Mouse (Mus musculus) midbrain, embryonic 16.5 days (tissue): ENCODE measurements around the gene Btbd8. TPM values are rescaled to one million over a fixed set of nuclear protein-coding genes. Genes with fewer than 3 reads are reported as not detected.

Source experiments
- ATAC-seq: fragments of 200-750 bp; cut with Nextera tagmentation; 2 replicates; pipeline ENCODE4 v1.8.0; 2017; ENCODE audit warnings: moderate TSS enrichment
- H3K27ac ChIP-seq: fragments of 300-500 bp; sonication (generic); 2 replicates; pipeline ENCODE4 v1.5.1; 2014; ENCODE audit warnings: mild to moderate bottlenecking, low read length, mixed read lengths
- H3K27me3 ChIP-seq: fragments of 300-500 bp; sonication (generic); 2 replicates; pipeline ENCODE4 v1.6.1; 2014; ENCODE audit warnings: low read depth, low read length, mixed read lengths; ENCODE audit not compliant: control insufficient read depth, insufficient read depth
- H3K36me3 ChIP-seq: fragments of 300-500 bp; sonication (generic); 2 replicates; pipeline ENCODE4 v1.6.1; 2014; ENCODE audit warnings: mild to moderate bottlenecking, low read length, moderate library complexity, mixed read lengths; ENCODE audit not compliant: control insufficient read depth, insufficient read depth
- H3K4me1 ChIP-seq: fragments of 300-500 bp; sonication (generic); 2 replicates; pipeline ENCODE4 v1.6.1; 2014; ENCODE audit warnings: mild to moderate bottlenecking, low read length, mixed read lengths; ENCODE audit not compliant: control insufficient read depth, insufficient read depth
- H3K4me2 ChIP-seq: fragments of 300-500 bp; sonication (generic); 2 replicates; pipeline ENCODE4 v1.6.1; 2014; ENCODE audit warnings: mild to moderate bottlenecking, low read length, mixed read lengths
- H3K4me3 ChIP-seq: fragments of 300-500 bp; sonication (generic); 2 replicates; pipeline ENCODE4 v1.5.1; 2014; ENCODE audit warnings: low read depth, mild to moderate bottlenecking, low read length, moderate library complexity, mixed read lengths
- H3K9ac ChIP-seq: fragments of 300-500 bp; sonication (generic); 2 replicates; pipeline ENCODE4 v1.6.1; 2014; ENCODE audit warnings: low read depth, low read length, mixed read lengths
- H3K9me3 ChIP-seq: fragments of 300-500 bp; sonication (generic); replicated peaks from 2 replicates; pipeline ENCODE4 v1.6.1; 2014; ENCODE audit warnings: mild to moderate bottlenecking, low read length, mixed read lengths; ENCODE audit not compliant: control insufficient read depth, poor library complexity, severe bottlenecking
- WGBS: fragments of 180-500 bp; shearing (Covaris S2); extraction: QIAGEN DNeasy Blood & Tissue Kit; methylation state at CpG from one replicate; pipeline ENCODE4 v1.1.7; 2014; 5-methylcytosine and 5-hydroxymethylcytosine counted together
- polyA plus RNA-seq: library from polyadenylated mRNA; unstranded; fragments of >200 nt; fragmentation: Nextera tagmentation; extraction: Ambion mirVana; gene quantifications from 2 replicates; pipeline ENCODE4 v1.2.1, GENCODE M21; 2015

The Btbd8 gene
- polyA plus RNA-seq, 1 experiment from 2014 or later, result 23.5 TPM

GRCm38 (mm10) chr5:107498806-107499310 is 61.1 kb downstream of the Btbd8 start:
- Histone ChIP-seq H3K4me3 (peak overlapping the region; percentile 50), H3K4me2 (peak overlapping the region; percentile 80), H3K4me1 (peaks cover 17% of the 10 kb centered on the region), H3K27ac (peak overlapping the region; percentile 50), H3K27me3 (no peaks in the 10 kb centered on the region), H3K36me3 (peaks cover 5% of the 10 kb centered on the region; the same call in 1 of the 2 replicates), H3K9me3 (no peaks in the 10 kb centered on the region), H3K9ac (peak overlapping the region; percentile 27)
- 46% methylated on average over 5 of the region's 5 CpGs for WGBS
- ATAC-seq, result no peak

GRCm38 (mm10) chr5:107499891-107500535 is 62.2 kb downstream of the Btbd8 start:
- 82% methylated on average over 5 of the region's 5 CpGs for WGBS
- ATAC-seq, result no peak
- Histone ChIP-seq H3K4me3 (no peak overlapping the region), H3K36me3 (peaks cover 8% of the 10 kb centered on the region; the same call in 1 of the 2 replicates), H3K27ac (no peak overlapping the region), H3K9me3 (no peaks in the 10 kb centered on the region), H3K4me1 (peaks cover 17% of the 10 kb centered on the region), H3K9ac (no peak overlapping the region), H3K27me3 (no peaks in the 10 kb centered on the region), H3K4me2 (no peak overlapping the region)

- H3K4me2 ChIP-seq, result no peak overlapping the region
- H3K36me3 ChIP-seq, result peaks cover 9% of the 10 kb centered on the region; the same call in 1 of the 2 replicates
- ATAC-seq, result no peak
- H3K9ac ChIP-seq, result no peak overlapping the region
- H3K4me3 ChIP-seq, result no peak overlapping the region
- no peak overlapping the region for H3K27ac ChIP-seq
- no peaks in the 10 kb centered on the region for H3K27me3 ChIP-seq
- no peaks in the 10 kb centered on the region for H3K9me3 ChIP-seq
- 88% methylated on average over 1 of the region's 1 CpGs for WGBS
- peaks cover 17% of the 10 kb centered on the region for H3K4me1 ChIP-seq
These were observed 62.9 kb downstream of the Btbd8 start for GRCm38 (mm10) chr5:107500741-107501140.

- H3K9me3 ChIP-seq, result no peaks in the 10 kb centered on the region
- H3K9ac ChIP-seq, result no peak within 1 kb of the TSS
- H3K36me3 ChIP-seq, result peaks cover 14% of the 10 kb centered on the region; the same call in 1 of the 2 replicates
- H3K4me1 ChIP-seq, result no peaks in the 10 kb centered on the region
- no peaks in the 10 kb centered on the region for H3K27me3 ChIP-seq
- no peak within 1 kb of the TSS for H3K4me3 ChIP-seq
- no peak for ATAC-seq
- no peak within 1 kb of the TSS for H3K4me2 ChIP-seq
- H3K27ac ChIP-seq, result no peak within 1 kb of the TSS
- 90% methylated on average over 4 of the region's 4 CpGs for WGBS
These were observed 69.5 kb downstream of the Btbd8 start, which contains the start of gene Gm42669 for GRCm38 (mm10) chr5:107507321-107507720. TSS of gene Gm42669 (plus strand) at chr5:107507621.

- Histone ChIP-seq H3K36me3 (peaks cover 10% of the 10 kb centered on the region; the same call in 1 of the 2 replicates), H3K4me3 (no peak overlapping the region), H3K9me3 (no peaks in the 10 kb centered on the region), H3K4me2 (no peak overlapping the region), H3K4me1 (no peaks in the 10 kb centered on the region), H3K27me3 (no peaks in the 10 kb centered on the region), H3K9ac (no peak overlapping the region), H3K27ac (no peak overlapping the region)
- 93% methylated on average over 10 of the region's 10 CpGs for WGBS
- no peak for ATAC-seq
These were observed 72.7 kb downstream of the Btbd8 start for GRCm38 (mm10) chr5:107510503-107510902.

GRCm38 (mm10) chr5:107511326-107511725 is 73.5 kb downstream of the Btbd8 start:
- Histone ChIP-seq H3K4me1 (no peaks in the 10 kb centered on the region), H3K9ac (no peak overlapping the region), H3K9me3 (no peaks in the 10 kb centered on the region), H3K4me3 (no peak overlapping the region), H3K36me3 (peaks cover 10% of the 10 kb centered on the region; the same call in 1 of the 2 replicates), H3K4me2 (no peak overlapping the region), H3K27me3 (no peaks in the 10 kb centered on the region), H3K27ac (no peak overlapping the region)
- WGBS, result 57% methylated on average over 2 of the region's 2 CpGs
- ATAC-seq, result no peak

- 51% methylated on average over 7 of the region's 7 CpGs for WGBS
- no peaks in the 10 kb centered on the region for H3K4me1 ChIP-seq
- no peak for ATAC-seq
- H3K9me3 ChIP-seq, result no peaks in the 10 kb centered on the region
- no peaks in the 10 kb centered on the region for H3K27me3 ChIP-seq
- H3K4me2 ChIP-seq, result no peak overlapping the region
- no peak overlapping the region for H3K9ac ChIP-seq
- no peak overlapping the region for H3K4me3 ChIP-seq
- H3K36me3 ChIP-seq, result no peaks in the 10 kb centered on the region
- no peak overlapping the region for H3K27ac ChIP-seq
These were observed 75.8 kb downstream of the Btbd8 start for GRCm38 (mm10) chr5:107513583-107513982.

GRCm38 (mm10) chr5:107515453-107515852 is 77.7 kb downstream of the Btbd8 start:
- H3K4me3 ChIP-seq, result no peak overlapping the region
- H3K36me3 ChIP-seq, result no peaks in the 10 kb centered on the region
- ATAC-seq, result no peak
- no peaks in the 10 kb centered on the region for H3K4me1 ChIP-seq
- H3K4me2 ChIP-seq, result no peak overlapping the region
- H3K27ac ChIP-seq, result no peak overlapping the region
- H3K27me3 ChIP-seq, result no peaks in the 10 kb centered on the region
- WGBS, result 88% methylated on average over 3 of the region's 3 CpGs
- no peak overlapping the region for H3K9ac ChIP-seq
- no peaks in the 10 kb centered on the region for H3K9me3 ChIP-seq

- Histone ChIP-seq H3K36me3 (no peaks in the 10 kb centered on the region), H3K27ac (no peak overlapping the region), H3K9me3 (no peaks in the 10 kb centered on the region), H3K27me3 (no peaks in the 10 kb centered on the region), H3K9ac (no peak overlapping the region), H3K4me3 (no peak overlapping the region), H3K4me1 (no peaks in the 10 kb centered on the region), H3K4me2 (no peak overlapping the region)
- WGBS, result 97% methylated on average over 1 of the region's 1 CpGs
- ATAC-seq, result no peak
These were observed 78.3 kb downstream of the Btbd8 start for GRCm38 (mm10) chr5:107516087-107516486.
